In genomic region chr12:59967241-59967640, GRCm38 (mm10) we compare ENCODE assay signal across 17 mouse cellular contexts.
A peak's percentile ranks its signal among the peaks of the same experiment; 100 is the strongest.
DNase-seq lines count a peak whose midpoint lies in the region; ATAC-seq and TF ChIP-seq lines count a peak whose summit lies in the region.
"Had no signal": no experiment of that assay in that cellular context is flagged by ENCODE, and none has a peak within 500 bp of the region (broad histone marks: within the 10 kb centered on the region; RNA-seq: fewer than 3 reads in every experiment).

No protein-coding gene starts in this region.

- ATAC-seq in Patski, result peak; percentile 98
- ATAC-seq: activated CD4-positive, CD25-positive, alpha-beta regulatory T cell, adult 4 months; CD4-positive, CD25-positive, alpha-beta regulatory T cell, adult 4 months had no signal

- CTCF ChIA-PET in Patski (lab: Charles Lee), result no interaction called here

- H3K27me3 ChIP-seq in Patski, result no peaks in the 10 kb centered on the region
- H3K27me3 ChIP-seq: CH12.LX had no signal

- DNase-seq in Patski (ENCODE audit: low read depth, low spot score), result peak; percentile 28
- DNase-seq in adrenal gland, adult 8-10 months, result no peak
- DNase-seq: adrenal gland, adult 2 months; adrenal gland, postnatal 10 days; adrenal gland, postnatal 14 days; adrenal gland, postnatal 25 days; adrenal gland, postnatal 36 days; B cell, adult 2 months; cerebellum, adult 11 months; cerebellum, adult 11-12 months; cerebellum, adult 18-20 months; cerebellum, adult 2 months; cerebellum, adult 8-10 months; cerebellum, adult 9-10 months had no signal

- in situ Hi-C loops in Patski (cut with MboI; ENCODE audit: low pct_unique_long_range_greater_than_20kb), result no loop called here

- no peak for TF ChIP-seq CTCF in Patski (IDR thresholded peaks at IDR 0.05)

- POLR2A ChIA-PET in Patski (lab: Charles Lee), result no interaction called here
